Mouse (Mus musculus): Measurements from ENCODE around the gene Npvf.

GRCm38 (mm10) chr6:50679486-50679828 is 25.2 kb upstream of the Npvf start:
- no peak for TF ChIP-seq CTCF (IDR thresholded peaks at IDR 0.05; ENCODE audit: low read depth, low read length)
- TF ChIP-seq POLR2A (IDR thresholded peaks at IDR 0.05; ENCODE audit: borderline replicate concordance, low read depth, low read length), result no peak
